Mouse (Mus musculus) left cerebral cortex, adult 11 months (tissue): ENCODE data around the gene Myh2.

Experiments
- DNase-seq: peaks from one replicate; pipeline ENCODE4 v3.0.0; 2022; ENCODE audit warnings: low spot score

Myh2 gene

DNA sequence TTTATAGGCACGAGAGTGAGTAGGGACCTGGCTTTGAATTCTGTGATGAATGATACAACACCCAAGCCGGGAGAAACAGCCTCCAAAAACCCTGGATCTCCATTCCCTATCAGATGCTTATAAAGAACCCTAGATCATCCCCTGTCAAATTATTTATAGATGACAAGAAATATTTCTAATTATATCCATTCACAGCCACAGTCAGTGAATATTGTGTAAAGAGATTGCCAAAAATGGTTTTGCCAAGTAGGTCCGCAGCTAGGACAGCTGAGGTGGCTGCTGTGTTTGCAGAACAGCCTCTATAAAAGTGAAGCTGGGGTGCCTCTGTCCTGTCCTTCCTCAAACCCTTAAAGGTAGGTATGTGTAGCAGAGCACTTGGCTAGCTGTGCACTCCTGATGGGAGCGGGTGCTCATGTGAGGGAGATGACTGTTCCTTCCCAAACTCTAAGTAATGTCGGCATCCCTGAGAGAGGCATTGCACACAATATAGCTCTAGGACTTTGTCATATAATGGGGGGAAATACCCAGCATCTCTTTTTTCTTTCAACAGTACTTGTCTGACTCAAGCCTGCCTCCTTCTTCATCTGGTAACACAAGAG, 66.8 kb downstream of the Myh2 start, which contains the start of gene Myh4:
Gene Myh4 (plus strand): TSS at position 549 of the 599 bp plus-strand sequence.
- no peak for DNase-seq

DNA sequence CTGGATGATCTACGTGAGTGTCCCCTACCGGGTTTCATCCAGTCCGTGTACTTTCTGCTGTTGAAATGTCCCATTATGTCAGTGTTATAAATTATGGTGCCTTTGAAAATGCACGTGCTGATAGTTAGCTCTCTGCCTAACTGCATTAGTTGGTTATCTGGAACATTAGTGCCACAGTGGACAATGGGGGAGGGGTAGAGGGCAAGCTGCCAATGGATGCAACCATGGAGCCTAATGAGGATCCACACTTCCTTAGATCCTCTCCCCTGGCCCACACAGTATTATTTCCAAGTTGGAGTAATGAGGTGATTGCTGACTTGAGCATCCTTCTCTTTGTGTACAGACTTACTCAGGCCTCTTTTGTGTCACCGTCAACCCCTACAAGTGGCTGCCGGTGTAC, 70.2 kb downstream of the Myh2 start:
- DNase-seq, result no peak
